Comparison of ENCODE assay signal across 13 mouse cellular contexts in genomic region chr7:35958731-35959130, GRCm38 (mm10).
DNase-seq lines count a peak whose midpoint lies in the region; ATAC-seq and TF ChIP-seq lines count a peak whose summit lies in the region.
"Had no signal": no experiment of that assay in that cellular context is flagged by ENCODE, and none has a peak within 500 bp of the region (broad histone marks: within the 10 kb centered on the region; RNA-seq: fewer than 3 reads in every experiment).

No protein-coding gene starts in this region.

- H3K27ac ChIP-seq in forebrain, postnatal 0 days (ENCODE audit: low read depth, low read length): no peak overlapping the region
- H3K27ac ChIP-seq in forebrain, embryonic 11.5 days (ENCODE audit: low read depth, low read length): no peak overlapping the region
- H3K27ac ChIP-seq in limb, embryonic 10.5 days: no peak overlapping the region
- H3K27ac ChIP-seq: limb, embryonic 13.5 days had no signal

- no peaks in the 10 kb centered on the region for H3K27me3 ChIP-seq in forebrain, postnatal 0 days (ENCODE audit: insufficient read depth, low read length)
- H3K27me3 ChIP-seq in forebrain, embryonic 11.5 days (ENCODE audit: control insufficient read depth, insufficient read depth, low read length): no peaks in the 10 kb centered on the region
- no peaks in the 10 kb centered on the region for H3K27me3 ChIP-seq in limb, embryonic 10.5 days (ENCODE audit: low read depth, poor library complexity, severe bottlenecking)
- H3K27me3 ChIP-seq: heart, embryonic 12.5 days; limb, embryonic 13.5 days; megakaryocyte, embryonic 14.5 days had no signal

- DNase-seq in forebrain, postnatal 0 days: no peak
- no peak for DNase-seq in forebrain, embryonic 11.5 days (ENCODE audit: low spot score)
- DNase-seq in left cerebral cortex, postnatal 4 days: peak; percentile 17
- no peak for DNase-seq in left cerebral cortex, postnatal 36 days (ENCODE audit: low spot score in 2 of 2)
- DNase-seq in testis, postnatal 10 days (ENCODE audit: low spot score): peak; percentile 67
- DNase-seq in testis, postnatal 14 days (ENCODE audit: low spot score): no peak
- no peak for DNase-seq in limb, embryonic 10.5 days (ENCODE audit: low spot score)
- DNase-seq: layer of hippocampus, adult 9-11 months had no signal

- H3K9ac ChIP-seq in forebrain, postnatal 0 days: no peak overlapping the region
- no peak overlapping the region for H3K9ac ChIP-seq in forebrain, embryonic 11.5 days (ENCODE audit: low read length)
- H3K9ac ChIP-seq: heart, embryonic 12.5 days; limb, embryonic 13.5 days had no signal

- no peaks in the 10 kb centered on the region for H3K4me1 ChIP-seq in forebrain, postnatal 0 days (ENCODE audit: insufficient read depth)
- H3K4me1 ChIP-seq in forebrain, embryonic 11.5 days (replicated peaks; ENCODE audit: control insufficient read depth, insufficient read depth, low read length): 0 out of 2 replicates have a peak, but pooled peaks cover 3% of the 10 kb centered on the region
- peaks cover 19% of the 10 kb centered on the region for H3K4me1 ChIP-seq in limb, embryonic 10.5 days
- H3K4me1 ChIP-seq: heart, embryonic 12.5 days; megakaryocyte, embryonic 14.5 days had no signal

- H3K36me3 ChIP-seq in forebrain, postnatal 0 days (ENCODE audit: insufficient read depth): no peaks in the 10 kb centered on the region
- no peaks in the 10 kb centered on the region for H3K36me3 ChIP-seq in forebrain, embryonic 11.5 days (ENCODE audit: control insufficient read depth, insufficient read depth, low read length)
- no peaks in the 10 kb centered on the region for H3K36me3 ChIP-seq in limb, embryonic 10.5 days
- H3K36me3 ChIP-seq: heart, embryonic 12.5 days; limb, embryonic 13.5 days had no signal

- H3K9me3 ChIP-seq in forebrain, postnatal 0 days (ENCODE audit: low read length): no peaks in the 10 kb centered on the region
- H3K9me3 ChIP-seq in forebrain, embryonic 11.5 days (ENCODE audit: control insufficient read depth, low read length): no peaks in the 10 kb centered on the region
- H3K9me3 ChIP-seq in limb, embryonic 10.5 days (replicated peaks): no peaks in the 10 kb centered on the region
- H3K9me3 ChIP-seq: limb, embryonic 13.5 days had no signal

- 23% methylated on average over 5 of the region's 5 CpGs for WGBS in forebrain, postnatal 0 days
- 23% methylated on average over 5 of the region's 5 CpGs for WGBS in forebrain, embryonic 11.5 days
- WGBS in limb, embryonic 10.5 days: 42% methylated on average over 5 of the region's 5 CpGs

- intact Hi-C loops in left cerebral cortex, postnatal 4 days (cut with DNase I): no loop called here
- intact Hi-C loops in left cerebral cortex, postnatal 36 days (cut with DNase I): no loop called here

- no peak for ATAC-seq in forebrain, postnatal 0 days
- no peak for ATAC-seq in forebrain, embryonic 11.5 days (replicated peaks; ENCODE audit: low FRiP score)
- no peak for ATAC-seq in activated CD4-positive, CD25-positive, alpha-beta regulatory T cell, adult 4 months

- H3K4me2 ChIP-seq in forebrain, postnatal 0 days (ENCODE audit: low read depth): no peak overlapping the region
- H3K4me2 ChIP-seq in forebrain, embryonic 11.5 days (ENCODE audit: low read depth, low read length, severe bottlenecking): no peak overlapping the region
- H3K4me2 ChIP-seq: heart, embryonic 12.5 days; limb, embryonic 13.5 days had no signal

- no peak overlapping the region for H3K4me3 ChIP-seq in forebrain, postnatal 0 days (ENCODE audit: low read depth, low read length)
- no peak overlapping the region for H3K4me3 ChIP-seq in forebrain, embryonic 11.5 days (ENCODE audit: low read depth, low read length)
- no peak overlapping the region for H3K4me3 ChIP-seq in limb, embryonic 10.5 days
- H3K4me3 ChIP-seq: erythroblast, embryonic 14.5 days; heart, embryonic 12.5 days; limb, embryonic 13.5 days; megakaryocyte, embryonic 14.5 days had no signal

- peak; percentile 53 for TF ChIP-seq CTCF in forebrain, postnatal 0 days (IDR thresholded peaks at IDR 0.05; ENCODE audit: low read depth)

Comparison
In these comparisons a context has a peak if more than half of its experiments do, and no peak if none do; other contexts are left out.
1. DNase-seq: peak in left cerebral cortex, postnatal 4 days (single experiment) and testis, postnatal 10 days (single experiment); none in forebrain, postnatal 0 days (single experiment), forebrain, embryonic 11.5 days (single experiment), left cerebral cortex, postnatal 36 days (0 of 2), testis, postnatal 14 days (single experiment) and limb, embryonic 10.5 days (single experiment).